9 mouse cellular contexts compared by ENCODE assay signal in the genomic region with DNA sequence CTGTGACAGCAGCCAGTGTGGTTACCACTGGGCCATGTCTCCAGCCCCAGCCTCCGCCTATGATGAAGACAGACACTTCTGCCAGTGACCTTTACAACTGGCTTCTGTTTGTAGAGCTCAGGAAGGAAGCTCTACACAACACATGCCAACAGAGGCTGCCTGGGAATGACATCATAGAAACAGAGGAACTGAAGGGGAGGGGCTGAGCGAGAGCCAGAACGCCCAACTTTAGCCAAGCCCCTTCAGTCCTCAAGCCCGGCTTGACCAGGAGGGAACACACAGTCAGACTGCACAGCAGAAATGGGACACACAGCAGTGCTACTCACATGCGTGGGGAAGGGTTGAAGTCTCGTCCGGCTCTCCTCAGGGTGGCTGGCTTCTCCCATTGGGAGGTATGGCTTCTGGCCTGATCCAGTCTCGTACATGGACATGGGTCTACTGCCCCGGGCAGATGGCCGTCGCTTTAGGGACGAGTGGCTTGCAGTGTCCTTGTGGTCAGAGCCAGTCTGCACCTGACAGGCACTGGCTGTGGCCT. TPM values are rescaled to one million over a fixed set of nuclear protein-coding genes. Genes with fewer than 3 reads are reported as not detected.
DNase-seq lines count a peak whose midpoint lies in the region; ATAC-seq lines count a peak whose summit lies in the region.
"Had no signal": no experiment of that assay in that cellular context is flagged by ENCODE, and none has a peak within 500 bp of the region (broad histone marks: within the 10 kb centered on the region; RNA-seq: fewer than 3 reads in every experiment).

No protein-coding gene starts in this region.

- H3K4me1 ChIP-seq in embryonic facial prominence, embryonic 12.5 days: peaks cover 6% of the 10 kb centered on the region; the same call in 1 of the 2 replicates
- peaks cover 5% of the 10 kb centered on the region; the same call in 1 of the 2 replicates for H3K4me1 ChIP-seq in lung, embryonic 15.5 days
- H3K4me1 ChIP-seq in forebrain, embryonic 12.5 days: no peaks in the 10 kb centered on the region
- H3K4me1 ChIP-seq: limb, embryonic 12.5 days had no signal

- no peak overlapping the region for H3K4me3 ChIP-seq in embryonic facial prominence, embryonic 12.5 days
- no peak overlapping the region for H3K4me3 ChIP-seq in lung, embryonic 15.5 days
- H3K4me3 ChIP-seq in forebrain, embryonic 12.5 days (replicated peaks): no peak overlapping the region
- H3K4me3 ChIP-seq: limb, embryonic 12.5 days had no signal

- no peak for DNase-seq in cerebellum, adult 11 months
- peak; percentile 69 for DNase-seq in heart, postnatal 25 days (ENCODE audit: low spot score)
- DNase-seq in Muller cell, postnatal 12 days (ENCODE audit: inconsistent ontology term): no peak
- DNase-seq in retina, embryonic 14.5 days (ENCODE audit: low spot score): no peak

- intact Hi-C loops in heart, postnatal 25 days (cut with DNase I): no loop called here

- H3K36me3 ChIP-seq in embryonic facial prominence, embryonic 12.5 days: peaks cover 85% of the 10 kb centered on the region
- H3K36me3 ChIP-seq in lung, embryonic 15.5 days: peaks cover 86% of the 10 kb centered on the region
- peaks cover 81% of the 10 kb centered on the region for H3K36me3 ChIP-seq in forebrain, embryonic 12.5 days (replicated peaks)

- H3K27me3 ChIP-seq in embryonic facial prominence, embryonic 12.5 days: no peaks in the 10 kb centered on the region
- H3K27me3 ChIP-seq in lung, embryonic 15.5 days: no peaks in the 10 kb centered on the region
- H3K27me3 ChIP-seq in forebrain, embryonic 12.5 days: no peaks in the 10 kb centered on the region
- H3K27me3 ChIP-seq: limb, embryonic 12.5 days had no signal

- no peak overlapping the region for H3K4me2 ChIP-seq in embryonic facial prominence, embryonic 12.5 days (replicated peaks)
- no peak overlapping the region for H3K4me2 ChIP-seq in lung, embryonic 15.5 days
- no peak overlapping the region for H3K4me2 ChIP-seq in forebrain, embryonic 12.5 days
- H3K4me2 ChIP-seq: limb, embryonic 12.5 days had no signal

- H3K9ac ChIP-seq in embryonic facial prominence, embryonic 12.5 days: no peak overlapping the region
- H3K9ac ChIP-seq in lung, embryonic 15.5 days: no peak overlapping the region
- H3K9ac ChIP-seq in forebrain, embryonic 12.5 days: no peak overlapping the region
- H3K9ac ChIP-seq: limb, embryonic 12.5 days had no signal

- no peaks in the 10 kb centered on the region for H3K9me3 ChIP-seq in embryonic facial prominence, embryonic 12.5 days
- no peaks in the 10 kb centered on the region for H3K9me3 ChIP-seq in lung, embryonic 15.5 days
- no peaks in the 10 kb centered on the region for H3K9me3 ChIP-seq in forebrain, embryonic 12.5 days
- H3K9me3 ChIP-seq: limb, embryonic 12.5 days had no signal

- WGBS in embryonic facial prominence, embryonic 12.5 days: 77% methylated on average over 12 of the region's 12 CpGs
- WGBS in lung, embryonic 15.5 days: 75% methylated on average over 12 of the region's 12 CpGs
- 94% methylated on average over 12 of the region's 12 CpGs for WGBS in forebrain, embryonic 12.5 days

- H3K27ac ChIP-seq in embryonic facial prominence, embryonic 12.5 days: peak overlapping the region; percentile 1; the same call in 1 of the 2 replicates
- 0 out of 2 replicates have a peak overlapping the region, but pooled peaks have one; percentile 2 for H3K27ac ChIP-seq in lung, embryonic 15.5 days
- no peak overlapping the region for H3K27ac ChIP-seq in forebrain, embryonic 12.5 days
- H3K27ac ChIP-seq: limb, embryonic 12.5 days had no signal

- peak; percentile 42; the same call in 1 of the 2 replicates for ATAC-seq in cerebellum, adult (ENCODE audit: insufficient number of reproducible peaks, low FRiP score, low TSS enrichment)
- ATAC-seq in embryonic facial prominence, embryonic 12.5 days (ENCODE audit: insufficient number of reproducible peaks, insufficient read depth, low FRiP score, low TSS enrichment): no peak
- peak; percentile 77 for ATAC-seq in lung, embryonic 15.5 days (ENCODE audit: borderline replicate concordance, extremely low read depth, low FRiP score, low TSS enrichment)
- ATAC-seq in forebrain, embryonic 12.5 days (ENCODE audit: low FRiP score): no peak

RNA-seq across cellular contexts. Expression of a gene that starts 31.2 kb away (rescaled TPM):
- polyA plus RNA-seq in embryonic facial prominence, embryonic 12.5 days (2016; fragmentation: Nextera tagmentation; extraction: Ambion mirVana): 18.8 and 21.7 TPM in 2 replicates
- total RNA-seq in heart, postnatal 25 days (2021): 1 to 10 TPM; 3.5 to 3.6 TPM
- polyA plus RNA-seq in lung, embryonic 15.5 days (2015; fragmentation: Nextera tagmentation; extraction: Ambion mirVana): 12.3 and 12.8 TPM in 2 replicates
- polyA plus RNA-seq in forebrain, embryonic 12.5 days (2016; fragmentation: Nextera tagmentation; extraction: Ambion mirVana): 24.6 and 27.0 TPM in 2 replicates

RNA-seq across cellular contexts. Expression of a gene that starts 35.7 kb away (rescaled TPM):
- 60.5 and 63.9 TPM in 2 replicates for polyA plus RNA-seq in embryonic facial prominence, embryonic 12.5 days (2016; fragmentation: Nextera tagmentation; extraction: Ambion mirVana)
- 10 to 100 TPM; 31.3 to 35.2 TPM for total RNA-seq in heart, postnatal 25 days (2021)
- polyA plus RNA-seq in lung, embryonic 15.5 days (2015; fragmentation: Nextera tagmentation; extraction: Ambion mirVana): 77.4 and 79.3 TPM in 2 replicates
- 60.4 and 61.1 TPM in 2 replicates for polyA plus RNA-seq in forebrain, embryonic 12.5 days (2016; fragmentation: Nextera tagmentation; extraction: Ambion mirVana)

RNA-seq across cellular contexts. Expression of a gene that starts 36.5 kb away (rescaled TPM):
- polyA plus RNA-seq in embryonic facial prominence, embryonic 12.5 days (2016; fragmentation: Nextera tagmentation; extraction: Ambion mirVana): 48.2 and 52.6 TPM in 2 replicates
- total RNA-seq in heart, postnatal 25 days (2021): 10 to 100 TPM; 29.1 to 37.9 TPM
- polyA plus RNA-seq in lung, embryonic 15.5 days (2015; fragmentation: Nextera tagmentation; extraction: Ambion mirVana): 48.7 and 49.3 TPM in 2 replicates
- polyA plus RNA-seq in forebrain, embryonic 12.5 days (2016; fragmentation: Nextera tagmentation; extraction: Ambion mirVana): 43.0 and 50.4 TPM in 2 replicates

RNA-seq across cellular contexts. Expression of a gene that starts 48.0 kb away (rescaled TPM):
- 63.0 and 64.5 TPM in 2 replicates for polyA plus RNA-seq in embryonic facial prominence, embryonic 12.5 days (2016; fragmentation: Nextera tagmentation; extraction: Ambion mirVana)
- total RNA-seq in heart, postnatal 25 days (2021): 10 to 100 TPM; 17.1 to 18.0 TPM
- 95.4 and 106 TPM in 2 replicates for polyA plus RNA-seq in lung, embryonic 15.5 days (2015; fragmentation: Nextera tagmentation; extraction: Ambion mirVana)
- 66.2 and 73.5 TPM in 2 replicates for polyA plus RNA-seq in forebrain, embryonic 12.5 days (2016; fragmentation: Nextera tagmentation; extraction: Ambion mirVana)

Comparison
In these comparisons a context has a peak if more than half of its experiments do, and no peak if none do; other contexts are left out.
1. ATAC-seq: peak in cerebellum, adult (single experiment) and lung, embryonic 15.5 days (single experiment); none in embryonic facial prominence, embryonic 12.5 days (single experiment) and forebrain, embryonic 12.5 days (single experiment).